Mouse (Mus musculus) CH12.LX (cell line): ENCODE data around the gene Pik3c2g. TPM values are rescaled to one million over a fixed set of nuclear protein-coding genes. Genes with fewer than 3 reads are reported as not detected.

Experiments used
- DNase-seq: peaks from one replicate; pipeline ENCODE4 v3.0.0-alpha.2; 2013; ENCODE audit errors: extremely low read depth
- H3K27ac ChIP-seq: 2 replicates; pipeline ENCODE4 v1.5.1; 2012; ENCODE audit warnings: low read depth, mild to moderate bottlenecking, control low read depth, moderate library complexity; ENCODE audit not compliant: insufficient read depth
- H3K27me3 ChIP-seq: replicated peaks from 2 replicates; pipeline ENCODE3; 2012; ENCODE audit warnings: inconsistent platforms
- H3K36me3 ChIP-seq, 2 experiments: replicated peaks in 1 of 2; 2 replicates each; pipeline versions ENCODE3 to v1.6.1; 2012; ENCODE audit warnings: inconsistent platforms in 1 of 2, low read length in 1 of 2, mild to moderate bottlenecking in 1 of 2, mixed read lengths in 1 of 2, moderate library complexity in 1 of 2; ENCODE audit not compliant: control insufficient read depth in 1 of 2, insufficient read depth in 1 of 2
- H3K4me1 ChIP-seq, 2 experiments: 2 replicates each; pipeline ENCODE4 v1.6.1; 2012; ENCODE audit warnings: inconsistent platforms in 1 of 2, moderate library complexity in 1 of 2; ENCODE audit not compliant: insufficient read depth in 2 of 2, control insufficient read depth in 1 of 2
- H3K4me2 ChIP-seq: 2 replicates; pipeline ENCODE4 v1.6.1; 2012; ENCODE audit warnings: low read depth, mild to moderate bottlenecking, control low read depth; ENCODE audit not compliant: poor library complexity, insufficient read depth, severe bottlenecking
- H3K4me3 ChIP-seq, 3 experiments: fragments of 150-350 bp in 1 of 3; sonication (generic) in 1 of 3; replicated peaks in 1 of 3; 2 replicates each; pipeline versions ENCODE3 to v1.5.1; 2011 to 2012; ENCODE audit warnings: low read depth in 2 of 3, low read length in 2 of 3, mild to moderate bottlenecking in 2 of 3, moderate library complexity in 2 of 3, control low read depth in 1 of 3, improper control_type of control experiment in 1 of 3, inconsistent platforms in 1 of 3, mixed read lengths in 1 of 3; ENCODE audit not compliant: poor library complexity in 1 of 3
- H3K79me2 ChIP-seq: replicated peaks from 2 replicates; pipeline ENCODE4 v1.6.1; 2012; ENCODE audit warnings: mild to moderate bottlenecking, moderate library complexity; ENCODE audit not compliant: control insufficient read depth, poor library complexity, insufficient read depth, severe bottlenecking; ENCODE audit errors: extremely low read depth
- H3K9ac ChIP-seq: 2 replicates; pipeline ENCODE4 v1.6.1; 2012; ENCODE audit warnings: low read depth, mild to moderate bottlenecking, control low read depth, moderate library complexity; ENCODE audit not compliant: insufficient read depth
- H3K9me3 ChIP-seq: replicated peaks from 2 replicates; pipeline ENCODE3; 2012; ENCODE audit warnings: low read length, inconsistent platforms, mixed read lengths
- BHLHE40 ChIP-seq: IDR thresholded peaks from 2 replicates; pipeline ENCODE4 v1.6.1; 2011; ENCODE audit warnings: mild to moderate bottlenecking, low read depth, low read length, improper control_type of control experiment
- CTCF ChIP-seq, 2 experiments: IDR thresholded peaks in 1 of 2; conservative IDR thresholded peaks in 1 of 2; 2 replicates each; pipeline ENCODE4 v1.5.1; 2011 to 2012; ENCODE audit warnings: low read depth in 2 of 2, low read length in 2 of 2, improper control_type of control experiment in 1 of 2, inconsistent platforms in 1 of 2, mild to moderate bottlenecking in 1 of 2, moderate library complexity in 1 of 2
- E2F4 ChIP-seq: IDR thresholded peaks from 2 replicates; pipeline ENCODE4 v1.6.1; 2011; ENCODE audit warnings: low read depth, low read length, improper control_type of control experiment; ENCODE audit not compliant: insufficient replicate concordance
- ELF1 ChIP-seq: IDR thresholded peaks from 2 replicates; pipeline ENCODE4 v1.6.1; 2014; ENCODE audit warnings: low read depth, mild to moderate bottlenecking, inconsistent platforms, low read length, improper control_type of control experiment
- EP300 ChIP-seq: IDR thresholded peaks from 2 replicates; pipeline ENCODE4 v1.6.1; 2011; ENCODE audit warnings: low read length, improper control_type of control experiment
- ETS1 ChIP-seq: conservative IDR thresholded peaks from 2 replicates; pipeline ENCODE4 v1.6.1; 2012; ENCODE audit warnings: low read depth, mild to moderate bottlenecking, inconsistent platforms, low read length, improper control_type of control experiment, moderate library complexity
- GABPA ChIP-seq: IDR thresholded peaks from 2 replicates; pipeline ENCODE4 v1.6.1; 2012; ENCODE audit warnings: low read depth, low read length, improper control_type of control experiment, inconsistent platforms; ENCODE audit not compliant: insufficient replicate concordance
- HCFC1 ChIP-seq: IDR thresholded peaks from 2 replicates; pipeline ENCODE4 v1.6.1; 2012; ENCODE audit warnings: low read depth, mild to moderate bottlenecking, inconsistent platforms, low read length, improper control_type of control experiment
- IRF4 ChIP-seq: IDR thresholded peaks from 2 replicates; pipeline ENCODE4 v1.6.1; 2014; ENCODE audit warnings: low read depth, mild to moderate bottlenecking, inconsistent platforms, low read length, improper control_type of control experiment
- JUN ChIP-seq: IDR thresholded peaks from 2 replicates; pipeline ENCODE4 v1.6.1; 2011; ENCODE audit warnings: low read depth, mild to moderate bottlenecking, low read length, improper control_type of control experiment, moderate library complexity; ENCODE audit not compliant: insufficient read depth
- JUND ChIP-seq: conservative IDR thresholded peaks from 2 replicates; pipeline ENCODE4 v1.6.1; 2011; ENCODE audit warnings: low read depth, low read length, improper control_type of control experiment
- KAT2A ChIP-seq: IDR thresholded peaks from 2 replicates; pipeline ENCODE4 v1.6.1; 2012; ENCODE audit warnings: low read length, improper control_type of control experiment, inconsistent platforms; ENCODE audit not compliant: insufficient replicate concordance
- MAX ChIP-seq: IDR thresholded peaks from 2 replicates; pipeline ENCODE4 v1.6.1; 2011; ENCODE audit warnings: low read length, improper control_type of control experiment
- MAZ ChIP-seq: IDR thresholded peaks from 2 replicates; pipeline ENCODE4 v1.6.1; 2012; ENCODE audit warnings: low read depth, mild to moderate bottlenecking, inconsistent platforms, low read length, improper control_type of control experiment, moderate library complexity
- MEF2A ChIP-seq: IDR thresholded peaks from 2 replicates; pipeline ENCODE4 v1.6.1; 2014; ENCODE audit warnings: low read depth, mild to moderate bottlenecking, inconsistent platforms, low read length, improper control_type of control experiment, borderline replicate concordance
- MXI1 ChIP-seq: IDR thresholded peaks from 2 replicates; pipeline ENCODE4 v1.6.1; 2011; ENCODE audit warnings: mild to moderate bottlenecking, low read depth, low read length, improper control_type of control experiment
- MYC ChIP-seq: IDR thresholded peaks from 2 replicates; pipeline ENCODE4 v1.6.1; 2011; ENCODE audit warnings: low read depth, mild to moderate bottlenecking, improper control_type of control experiment, low read length
- NELFE ChIP-seq: IDR thresholded peaks from 2 replicates; pipeline ENCODE4 v1.6.1; 2011; ENCODE audit warnings: low read depth, low read length, improper control_type of control experiment
- NRF1 ChIP-seq: IDR thresholded peaks from 2 replicates; pipeline ENCODE4 v1.6.1; 2014; ENCODE audit warnings: low read depth, mild to moderate bottlenecking, inconsistent platforms, low read length, improper control_type of control experiment, moderate library complexity
- RAD21 ChIP-seq: IDR thresholded peaks from 2 replicates; pipeline ENCODE4 v1.6.1; 2011; ENCODE audit warnings: low read depth, mild to moderate bottlenecking, low read length, improper control_type of control experiment, moderate library complexity
- SIN3A ChIP-seq: IDR thresholded peaks from 2 replicates; pipeline ENCODE4 v1.6.1; 2012; ENCODE audit warnings: low read length, improper control_type of control experiment, inconsistent platforms
- UBTF ChIP-seq: IDR thresholded peaks from 2 replicates; pipeline ENCODE4 v1.6.1; 2012; ENCODE audit warnings: low read depth, mild to moderate bottlenecking, inconsistent platforms, low read length, improper control_type of control experiment, moderate library complexity
- USF1 ChIP-seq: IDR thresholded peaks from 2 replicates; pipeline ENCODE4 v1.6.1; 2014; ENCODE audit warnings: low read depth, mild to moderate bottlenecking, inconsistent platforms, low read length, improper control_type of control experiment
- USF2 ChIP-seq: conservative IDR thresholded peaks from 2 replicates; pipeline ENCODE4 v1.6.1; 2011; ENCODE audit warnings: low read depth, low read length, improper control_type of control experiment
- ZNF384 ChIP-seq: IDR thresholded peaks from 2 replicates; pipeline ENCODE4 v1.6.1; 2012; ENCODE audit warnings: low read depth, low read length, improper control_type of control experiment, inconsistent platforms
- dilution Hi-C: fragments of 300-500 bp; cut with MboI; formaldehyde crosslinking; loops from 2 replicates; pipeline ENCODE4 v1.14.3; 2020; ENCODE audit warnings: low sequenced_read_pairs; ENCODE audit not compliant: extremely low pct_unique_long_range_greater_than_20kb, extremely low pct_ligation_motif_present
- in situ Hi-C: fragments of 300-500 bp; cut with MboI; formaldehyde crosslinking; loops from 3 replicates; pipeline ENCODE4 v1.14.3; 2019; ENCODE audit warnings: low sequenced_read_pairs, low pct_ligation_motif_present, low pct_unique_long_range_greater_than_20kb, mixed read lengths
- polyA plus RNA-seq: library from polyadenylated mRNA; unstranded; fragments of >175 nt; gene quantifications from 2 replicates; pipeline ENCODE4 v1.2.1, GENCODE M21; 2012; ENCODE audit warnings: low read depth; ENCODE audit not compliant: insufficient read length
- total RNA-seq, 2 experiments: library from RNA; depleted of rRNA; stranded (reverse); fragments of 300-350 nt in 1 of 2; fragments of >200 nt in 1 of 2; gene quantifications; 2 replicates each; pipeline ENCODE4 v1.2.3; 2012 to 2014

Gene Pik3c2g
- total and polyA plus RNA-seq, 3 experiments, result not detected

DNA sequence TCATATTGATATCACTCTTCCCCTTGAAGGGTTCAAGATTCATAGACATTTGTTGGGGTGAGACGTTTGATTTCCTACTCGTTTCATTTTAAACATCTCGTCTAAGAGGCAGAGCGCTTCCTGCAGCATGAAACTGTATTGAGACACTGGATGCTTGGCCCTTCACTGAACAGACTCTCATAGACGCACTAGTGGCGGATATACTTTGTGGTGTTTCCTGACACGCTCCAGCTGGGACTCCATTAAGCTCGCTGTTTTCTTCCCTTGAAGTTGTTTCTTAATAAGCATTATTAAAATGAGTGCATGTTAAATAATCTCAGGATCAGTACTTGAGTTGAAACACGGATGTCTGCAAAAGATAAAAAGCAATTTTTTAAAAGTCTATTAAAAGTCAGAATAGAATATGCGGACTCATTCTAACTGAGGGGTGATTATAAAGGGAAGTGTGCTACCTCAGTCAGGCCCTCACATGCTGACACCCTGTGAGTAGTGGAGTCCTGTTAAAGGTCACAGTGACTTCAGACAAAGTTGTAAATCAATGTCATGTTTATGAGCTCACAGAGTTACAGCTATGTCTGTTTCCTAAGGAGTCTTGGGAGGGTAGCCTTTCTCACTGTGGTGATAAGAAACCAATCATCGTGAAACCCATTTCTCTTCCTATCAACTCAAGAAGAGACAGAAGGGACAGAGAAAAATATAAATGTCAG, 190.7 kb downstream of the Pik3c2g start:
- Histone ChIP-seq H3K4me2 (no peak overlapping the region), H3K27ac (no peak overlapping the region), H3K36me3 (no peaks in the 10 kb centered on the region), H3K4me1 (no peaks in the 10 kb centered on the region), H3K4me3 (no peak overlapping the region), H3K9me3 (peaks cover 61% of the 10 kb centered on the region), H3K79me2 (no peaks in the 10 kb centered on the region), H3K27me3 (no peaks in the 10 kb centered on the region), H3K9ac (no peak overlapping the region)
- no peak for DNase-seq
- no peak for TF ChIP-seq CTCF (conservative IDR thresholded peaks at IDR 0.05 in 1 of 2, IDR thresholded peaks at IDR 0.05 in 1 of 2; ENCODE audit: low read depth in 2 of 2, low read length in 2 of 2)
- no peak for TF ChIP-seq ZNF384
- no peak for TF ChIP-seq E2F4
- in situ Hi-C loops (no loop called here), dilution Hi-C loops (no loop called here)

DNA sequence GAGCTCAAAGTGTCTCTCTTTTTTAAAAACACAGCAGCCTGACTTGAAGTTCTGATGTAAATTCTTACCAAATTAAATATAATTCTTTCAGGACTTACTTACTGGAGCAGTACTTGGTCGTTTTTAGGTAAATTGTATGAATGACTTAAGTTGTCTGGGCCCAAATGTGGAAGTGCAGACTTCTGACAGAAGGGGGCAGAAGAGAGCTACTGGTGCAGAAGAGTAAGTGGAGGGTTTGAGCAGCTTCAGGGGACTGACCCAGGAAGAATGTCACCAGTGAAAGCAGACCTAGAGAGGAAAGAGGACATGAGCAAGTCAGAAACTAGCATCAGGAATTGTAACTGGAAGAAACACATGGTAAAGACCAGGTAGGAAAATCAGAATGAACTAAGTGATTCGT, 193.0 kb downstream of the Pik3c2g start:
- no peaks in the 10 kb centered on the region for H3K27me3 ChIP-seq
- no peak overlapping the region for H3K9ac ChIP-seq
- in situ Hi-C loops, result no loop called here
- peaks cover 57% of the 10 kb centered on the region for H3K9me3 ChIP-seq
- DNase-seq, result no peak
- TF ChIP-seq UBTF (no peak), RAD21 (no peak), MEF2A (no peak), MAX (no peak), NELFE (no peak), ZNF384 (no peak), MXI1 (no peak), MYC (no peak), GABPA (no peak), SIN3A (no peak)
- TF ChIP-seq, all 38 proteins: peak for 0
- Histone ChIP-seq H3K27ac (no peak overlapping the region), H3K4me1 (no peaks in the 10 kb centered on the region), H3K36me3 (no peaks in the 10 kb centered on the region), H3K4me3 (no peak overlapping the region), H3K79me2 (no peaks in the 10 kb centered on the region), H3K4me2 (no peak overlapping the region)
- dilution Hi-C loops, result no loop called here

DNA sequence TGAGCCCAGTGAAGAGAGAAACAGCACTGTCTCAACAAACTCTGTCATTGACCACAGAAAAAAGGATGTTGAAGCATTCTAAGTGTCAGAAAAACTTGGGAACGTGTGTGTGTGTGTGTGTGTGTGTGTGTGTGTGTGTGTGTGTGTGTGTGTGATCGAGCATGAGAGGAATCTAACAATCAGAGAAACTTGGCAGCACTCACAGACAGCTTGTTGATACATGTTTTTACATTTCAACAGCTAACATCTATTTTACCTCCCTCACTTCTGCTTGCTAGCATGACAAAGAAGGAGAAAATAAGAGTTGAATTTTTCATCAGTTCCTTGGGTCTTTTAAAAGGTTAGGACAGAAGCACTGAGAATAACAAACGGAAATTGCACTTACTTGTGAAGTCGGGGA, 202.5 kb downstream of the Pik3c2g start:
- TF ChIP-seq ELF1 (no peak), USF2 (no peak), NRF1 (no peak), UBTF (no peak), HCFC1 (no peak), KAT2A (no peak), IRF4 (no peak), GABPA (no peak), ETS1 (no peak), JUND (no peak), JUN (no peak), CTCF (conservative IDR thresholded peaks at IDR 0.05 in 1 of 2, IDR thresholded peaks at IDR 0.05 in 1 of 2; ENCODE audit: low read depth in 2 of 2, low read length in 2 of 2) (no peak), EP300 (no peak), BHLHE40 (no peak), MAZ (no peak), USF1 (no peak)
- H3K4me2 ChIP-seq, result no peak overlapping the region
- dilution Hi-C loops, result no loop called here
- no peak overlapping the region for H3K4me3 ChIP-seq
- no peak for DNase-seq
- peaks cover 37% of the 10 kb centered on the region for H3K9me3 ChIP-seq
- H3K27me3 ChIP-seq, result no peaks in the 10 kb centered on the region
- H3K27ac ChIP-seq, result no peak overlapping the region
- no peaks in the 10 kb centered on the region for H3K79me2 ChIP-seq
- H3K9ac ChIP-seq, result no peak overlapping the region
- in situ Hi-C loops, result no loop called here
- H3K36me3 ChIP-seq, result no peaks in the 10 kb centered on the region
- no peaks in the 10 kb centered on the region for H3K4me1 ChIP-seq
